Mouse (Mus musculus) cerebellum, adult 8-10 months (tissue): Measurements from ENCODE around the gene Fam19a5.

Experiments
- DNase-seq: peaks from one replicate; pipeline ENCODE4 v3.0.0; 2022

Gene Fam19a5

GRCm38 (mm10) chr15:87773955-87774354 lies 229.9 kb downstream of the Fam19a5 start:
- DNase-seq = no peak

GRCm38 (mm10) chr15:87783331-87783730 lies 239.2 kb downstream of the Fam19a5 start:
- DNase-seq = no peak

GRCm38 (mm10) chr15:87789671-87790070 lies 245.6 kb downstream of the Fam19a5 start:
- DNase-seq = no peak

- no peak for DNase-seq
These were observed 249.6 kb downstream of the Fam19a5 start for GRCm38 (mm10) chr15:87793661-87794060.

GRCm38 (mm10) chr15:87796571-87796970 lies 252.5 kb downstream of the Fam19a5 start:
- no peak for DNase-seq
